Mouse (Mus musculus): Measurements from ENCODE around the gene Dglucy. TPM values are rescaled to one million over a fixed set of nuclear protein-coding genes. Genes with fewer than 3 reads are reported as not detected.
A peak's percentile ranks its signal among the peaks of the same experiment; 100 is the strongest.

The Dglucy gene
- polyA plus RNA-seq, 1 experiment from 2014 or later: 4.5 TPM

GRCm38 (mm10) chr12:100924646-100925339 is 145.9 kb downstream of the Dglucy start:
- H3K9ac ChIP-seq (ENCODE audit: low read depth, low read length): no peak overlapping the region
- H3K4me1 ChIP-seq (ENCODE audit: control insufficient read depth, insufficient read depth, low read depth, low read length): no peaks in the 10 kb centered on the region
- no peaks in the 10 kb centered on the region; the same call in 1 of the 2 replicates for H3K9me3 ChIP-seq (ENCODE audit: control insufficient read depth, low read length)
- no peaks in the 10 kb centered on the region for H3K27me3 ChIP-seq (replicated peaks; ENCODE audit: control insufficient read depth, insufficient read depth, low read length)
- no peak overlapping the region for H3K4me3 ChIP-seq (ENCODE audit: low read length)
- H3K36me3 ChIP-seq (ENCODE audit: control insufficient read depth, insufficient read depth, low read length): peaks cover 8% of the 10 kb centered on the region
- WGBS: 83% methylated on average over 15 of the region's 15 CpGs
- H3K27ac ChIP-seq (ENCODE audit: low read depth, low read length): no peak overlapping the region
- ATAC-seq: no peak
- H3K4me2 ChIP-seq (ENCODE audit: low read length): no peak overlapping the region

DNA sequence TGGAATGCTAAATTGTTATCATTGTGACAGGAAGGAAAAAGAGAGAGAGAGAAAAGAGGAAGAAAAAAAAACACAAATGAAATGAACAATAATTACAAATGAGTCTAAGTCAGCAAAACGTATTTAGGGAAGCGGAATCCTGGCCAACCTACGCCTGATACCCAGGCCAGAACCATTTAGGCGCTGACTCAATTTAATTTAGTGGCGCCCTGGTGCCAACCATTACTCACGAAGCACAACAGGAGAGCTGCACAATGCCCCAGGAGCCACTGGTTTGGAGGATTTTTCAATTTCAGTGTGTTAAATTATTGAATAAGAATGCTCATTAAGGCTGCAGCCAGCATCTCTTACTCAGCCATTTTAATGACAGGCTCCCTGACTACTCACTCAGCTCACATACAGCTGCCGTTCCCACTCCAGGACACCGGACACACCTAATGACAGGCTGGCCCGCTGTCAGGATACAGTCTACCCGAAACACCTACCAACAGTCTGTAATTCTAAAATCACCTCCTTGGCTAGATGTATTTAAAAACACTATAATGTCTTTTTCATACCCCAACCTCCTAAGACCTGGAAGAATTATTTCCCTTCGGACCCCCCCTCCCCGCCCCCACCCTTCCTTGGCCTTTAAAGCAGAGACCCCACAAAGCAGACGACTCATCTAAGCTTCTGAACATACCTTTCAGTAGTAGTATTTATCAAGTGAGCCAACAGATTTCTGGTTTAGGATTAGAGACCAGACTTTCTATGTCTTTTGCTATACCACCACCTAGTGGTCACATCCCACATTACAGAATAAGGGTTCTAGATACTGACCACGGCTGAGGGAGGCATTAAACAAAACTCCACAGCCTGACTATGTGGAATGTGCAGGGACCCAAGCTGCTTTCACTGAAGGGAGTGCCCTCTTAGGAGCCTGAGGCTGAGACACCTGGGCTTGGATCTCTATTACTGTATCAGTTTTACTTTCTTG is 147.1 kb downstream of the Dglucy start:
- Histone ChIP-seq H3K4me2 (ENCODE audit: low read length) (no peak overlapping the region), H3K27me3 (replicated peaks; ENCODE audit: control insufficient read depth, insufficient read depth, low read length) (no peaks in the 10 kb centered on the region), H3K9me3 (ENCODE audit: control insufficient read depth, low read length) (no peaks in the 10 kb centered on the region; the same call in 1 of the 2 replicates), H3K4me1 (ENCODE audit: control insufficient read depth, insufficient read depth, low read depth, low read length) (no peaks in the 10 kb centered on the region), H3K4me3 (ENCODE audit: low read length) (no peak overlapping the region), H3K9ac (ENCODE audit: low read depth, low read length) (no peak overlapping the region), H3K27ac (ENCODE audit: low read depth, low read length) (no peak overlapping the region), H3K36me3 (ENCODE audit: control insufficient read depth, insufficient read depth, low read length) (peaks cover 12% of the 10 kb centered on the region)
- WGBS: 58% methylated on average over 14 of the region's 14 CpGs
- peak; percentile 72 for ATAC-seq

- Histone ChIP-seq H3K27ac (ENCODE audit: low read depth, low read length) (no peak overlapping the region), H3K4me2 (ENCODE audit: low read length) (no peak overlapping the region), H3K4me3 (ENCODE audit: low read length) (no peak overlapping the region), H3K9ac (ENCODE audit: low read depth, low read length) (no peak overlapping the region), H3K9me3 (ENCODE audit: control insufficient read depth, low read length) (no peaks in the 10 kb centered on the region; the same call in 1 of the 2 replicates), H3K36me3 (ENCODE audit: control insufficient read depth, insufficient read depth, low read length) (peaks cover 15% of the 10 kb centered on the region), H3K4me1 (ENCODE audit: control insufficient read depth, insufficient read depth, low read depth, low read length) (no peaks in the 10 kb centered on the region), H3K27me3 (replicated peaks; ENCODE audit: control insufficient read depth, insufficient read depth, low read length) (no peaks in the 10 kb centered on the region)
- 95% methylated on average over 9 of the region's 9 CpGs for WGBS
- no peak for ATAC-seq
Measured at GRCm38 (mm10) chr12:100928286-100928685, 149.4 kb downstream of the Dglucy start.

GRCm38 (mm10) chr12:100931653-100932052 is 152.8 kb downstream of the Dglucy start:
- Histone ChIP-seq H3K4me3 (ENCODE audit: low read length) (no peak overlapping the region), H3K4me2 (ENCODE audit: low read length) (no peak overlapping the region), H3K9me3 (ENCODE audit: control insufficient read depth, low read length) (no peaks in the 10 kb centered on the region; the same call in 1 of the 2 replicates), H3K9ac (ENCODE audit: low read depth, low read length) (no peak overlapping the region), H3K27ac (ENCODE audit: low read depth, low read length) (no peak overlapping the region), H3K36me3 (ENCODE audit: control insufficient read depth, insufficient read depth, low read length) (peaks cover 15% of the 10 kb centered on the region), H3K4me1 (ENCODE audit: control insufficient read depth, insufficient read depth, low read depth, low read length) (no peaks in the 10 kb centered on the region), H3K27me3 (replicated peaks; ENCODE audit: control insufficient read depth, insufficient read depth, low read length) (no peaks in the 10 kb centered on the region)
- no peak for ATAC-seq
- WGBS: 97% methylated on average over 10 of the region's 14 CpGs

GRCm38 (mm10) chr12:100934796-100935195 is 155.9 kb downstream of the Dglucy start:
- 90% methylated on average over 5 of the region's 5 CpGs for WGBS
- no peaks in the 10 kb centered on the region for H3K27me3 ChIP-seq (replicated peaks; ENCODE audit: control insufficient read depth, insufficient read depth, low read length)
- H3K4me1 ChIP-seq (ENCODE audit: control insufficient read depth, insufficient read depth, low read depth, low read length): no peaks in the 10 kb centered on the region
- no peak overlapping the region for H3K27ac ChIP-seq (ENCODE audit: low read depth, low read length)
- H3K4me2 ChIP-seq (ENCODE audit: low read length): no peak overlapping the region
- H3K4me3 ChIP-seq (ENCODE audit: low read length): no peak overlapping the region
- H3K36me3 ChIP-seq (ENCODE audit: control insufficient read depth, insufficient read depth, low read length): peaks cover 9% of the 10 kb centered on the region
- ATAC-seq: no peak
- no peak overlapping the region for H3K9ac ChIP-seq (ENCODE audit: low read depth, low read length)
- H3K9me3 ChIP-seq (ENCODE audit: control insufficient read depth, low read length): no peaks in the 10 kb centered on the region

DNA sequence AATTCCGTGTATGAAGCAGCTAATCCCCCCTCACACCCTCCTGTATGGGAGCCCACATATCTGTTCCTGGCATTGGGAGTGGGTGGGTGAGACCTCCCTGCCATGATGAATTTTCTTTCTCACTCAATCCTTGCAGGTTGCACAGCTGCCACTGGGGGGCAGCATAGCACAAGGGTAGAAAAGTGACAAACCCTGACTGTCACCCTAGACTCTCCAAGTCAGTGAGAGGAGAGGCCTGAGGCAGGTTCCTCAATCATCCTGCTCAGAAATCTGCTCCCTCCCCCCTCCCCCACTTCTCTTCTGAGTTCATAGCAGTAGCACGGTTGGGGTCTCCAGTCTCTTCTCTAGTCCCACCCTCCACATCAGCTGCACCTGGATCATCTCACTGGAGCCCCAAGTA is 157.3 kb downstream of the Dglucy start:
- H3K4me1 ChIP-seq (ENCODE audit: control insufficient read depth, insufficient read depth, low read depth, low read length): no peaks in the 10 kb centered on the region
- ATAC-seq: peak; percentile 55
- no peaks in the 10 kb centered on the region for H3K9me3 ChIP-seq (ENCODE audit: control insufficient read depth, low read length)
- no peak overlapping the region for H3K27ac ChIP-seq (ENCODE audit: low read depth, low read length)
- H3K4me3 ChIP-seq (ENCODE audit: low read length): no peak overlapping the region
- no peak overlapping the region for H3K4me2 ChIP-seq (ENCODE audit: low read length)
- H3K36me3 ChIP-seq (ENCODE audit: control insufficient read depth, insufficient read depth, low read length): peaks cover 12% of the 10 kb centered on the region; the same call in 1 of the 2 replicates
- H3K9ac ChIP-seq (ENCODE audit: low read depth, low read length): no peak overlapping the region
- H3K27me3 ChIP-seq (replicated peaks; ENCODE audit: control insufficient read depth, insufficient read depth, low read length): no peaks in the 10 kb centered on the region
- WGBS: 33% methylated on average over 2 of the region's 2 CpGs

DNA sequence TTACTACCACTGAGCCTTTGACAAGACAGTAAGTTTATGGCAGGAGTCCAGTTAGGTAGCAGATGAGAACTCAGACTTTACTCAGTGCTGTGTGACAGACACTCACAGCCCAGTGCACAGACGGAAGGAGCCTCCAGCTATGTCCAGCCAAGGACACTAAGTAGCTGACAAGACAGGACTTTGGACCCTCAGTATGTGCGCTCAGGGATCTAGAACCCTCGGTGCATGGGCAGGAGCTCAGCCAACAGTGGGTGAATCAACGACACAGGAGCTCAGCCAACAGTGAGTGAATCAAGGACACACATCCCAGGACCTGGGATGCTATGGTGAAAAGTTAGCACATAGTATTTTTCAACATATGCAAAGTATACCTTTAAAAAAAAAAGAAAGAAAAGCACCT is 157.9 kb downstream of the Dglucy start:
- ATAC-seq: no peak
- Histone ChIP-seq H3K36me3 (ENCODE audit: control insufficient read depth, insufficient read depth, low read length) (peaks cover 15% of the 10 kb centered on the region; the same call in 1 of the 2 replicates), H3K27ac (ENCODE audit: low read depth, low read length) (no peak overlapping the region), H3K4me2 (ENCODE audit: low read length) (no peak overlapping the region), H3K9ac (ENCODE audit: low read depth, low read length) (no peak overlapping the region), H3K4me1 (ENCODE audit: control insufficient read depth, insufficient read depth, low read depth, low read length) (no peaks in the 10 kb centered on the region), H3K9me3 (ENCODE audit: control insufficient read depth, low read length) (no peaks in the 10 kb centered on the region), H3K27me3 (replicated peaks; ENCODE audit: control insufficient read depth, insufficient read depth, low read length) (no peaks in the 10 kb centered on the region), H3K4me3 (ENCODE audit: low read length) (no peak overlapping the region)
- WGBS: 83% methylated on average over 4 of the region's 4 CpGs

- Histone ChIP-seq H3K9ac (ENCODE audit: low read depth, low read length) (no peak overlapping the region), H3K9me3 (ENCODE audit: control insufficient read depth, low read length) (no peaks in the 10 kb centered on the region), H3K4me1 (ENCODE audit: control insufficient read depth, insufficient read depth, low read depth, low read length) (no peaks in the 10 kb centered on the region), H3K27ac (ENCODE audit: low read depth, low read length) (no peak overlapping the region), H3K27me3 (replicated peaks; ENCODE audit: control insufficient read depth, insufficient read depth, low read length) (no peaks in the 10 kb centered on the region), H3K36me3 (ENCODE audit: control insufficient read depth, insufficient read depth, low read length) (peaks cover 15% of the 10 kb centered on the region; the same call in 1 of the 2 replicates), H3K4me2 (ENCODE audit: low read length) (no peak overlapping the region), H3K4me3 (ENCODE audit: low read length) (no peak overlapping the region)
- WGBS: 64% methylated on average over 20 of the region's 21 CpGs
- peak; percentile 46; the same call in 1 of the 2 replicates for ATAC-seq
Measured at GRCm38 (mm10) chr12:100937441-100938360, 158.8 kb downstream of the Dglucy start.

All from hindbrain, embryonic 16.5 days (tissue).